Mouse (Mus musculus) left cerebral cortex, adult 18-20 months (tissue): Measurements from ENCODE around the gene Kif13a. TPM values are rescaled to one million over a fixed set of nuclear protein-coding genes. Genes with fewer than 3 reads are reported as not detected.
A peak's percentile ranks its signal among the peaks of the same experiment; 100 is the strongest.

ENCODE experiments used
- DNase-seq, 2 experiments: peaks; one replicate each; pipeline ENCODE4 v3.0.0; 2021 to 2022; ENCODE audit warnings: low spot score in 2 of 2, mixed read lengths in 1 of 2
- total RNA-seq, 2 experiments: library from RNA; stranded (reverse); gene quantifications; 2 replicates each; pipeline ENCODE4 v1.2.3; 2021

The Kif13a gene
- total RNA-seq, 2 experiments from 2014 or later = 20.2 to 24.2 TPM

GRCm38 (mm10) chr13:46735219-46735807 lies 194.4 kb downstream of the Kif13a start:
- no peak for DNase-seq

GRCm38 (mm10) chr13:46729998-46730397 lies 199.7 kb downstream of the Kif13a start:
- no peak for DNase-seq

- DNase-seq = no peak
Observed at GRCm38 (mm10) chr13:46728411-46728810, 201.3 kb downstream of the Kif13a start.

- peak; percentile 100 for DNase-seq
Observed at GRCm38 (mm10) chr13:46727837-46728268, 201.8 kb downstream of the Kif13a start, which contains the start of gene Nup153. Gene Nup153, minus strand, starts transcription at chr13:46727940.

- DNase-seq = peak; percentile 30 to 53
Observed at GRCm38 (mm10) chr13:46727038-46727836, 202.4 kb downstream of the Kif13a start.

GRCm38 (mm10) chr13:46726288-46727037 lies 203.2 kb downstream of the Kif13a start:
- DNase-seq = no peak

GRCm38 (mm10) chr13:46725227-46725626 lies 204.4 kb downstream of the Kif13a start:
- no peak for DNase-seq

GRCm38 (mm10) chr13:46724371-46724770 lies 205.3 kb downstream of the Kif13a start:
- DNase-seq = no peak

GRCm38 (mm10) chr13:46721009-46721408 lies 208.7 kb downstream of the Kif13a start:
- DNase-seq = no peak

- no peak for DNase-seq
Observed at GRCm38 (mm10) chr13:46718893-46719400, 210.7 kb downstream of the Kif13a start.

GRCm38 (mm10) chr13:46715976-46716639 lies 213.6 kb downstream of the Kif13a start:
- no peak for DNase-seq

- DNase-seq = no peak
Observed at GRCm38 (mm10) chr13:46713486-46713885, 216.2 kb downstream of the Kif13a start.

- no peak for DNase-seq
Observed at GRCm38 (mm10) chr13:46703138-46703537, 226.5 kb downstream of the Kif13a start.

GRCm38 (mm10) chr13:46701486-46701885 lies 228.2 kb downstream of the Kif13a start:
- no peak for DNase-seq

GRCm38 (mm10) chr13:46699372-46699771 lies 230.3 kb downstream of the Kif13a start:
- DNase-seq = no peak

Other genes with a start within 250 kb of the Kif13a start
- 10 to 100 TPM; 58.4 TPM for gene Nup153, start 201.9 kb downstream of the Kif13a start, total RNA-seq
- gene Nhlrc1, start 85.0 kb upstream of the Kif13a start, total RNA-seq = 10 to 100 TPM; 16.3 to 16.5 TPM
- 1 to 10 TPM; 7.3 to 7.6 TPM for gene Kdm1b, start 113.6 kb upstream of the Kif13a start, total RNA-seq
- gene Tpmt, start 114.9 kb upstream of the Kif13a start, total RNA-seq = 1 to 10 TPM; 9.0 to 9.8 TPM
- gene Dek, start 176.3 kb upstream of the Kif13a start, total RNA-seq = 10 to 100 TPM; 55.3 to 58.2 TPM
- 10 to 100 TPM; 22.5 to 26.3 TPM for gene Rnf144b, start 192.8 kb upstream of the Kif13a start, total RNA-seq